Mouse (Mus musculus) hematopoietic multipotent progenitor cell, adult 10-12 weeks (in vitro differentiated cells): Measurements from ENCODE around the gene Fen1. TPM values are rescaled to one million over a fixed set of nuclear protein-coding genes. Genes with fewer than 3 reads are reported as not detected.

ENCODE experiments used
- polyA plus RNA-seq: library from polyadenylated mRNA; stranded (reverse); fragments of >175 nt; gene quantifications from 2 replicates; pipeline ENCODE4 v1.2.3, GENCODE M21; 2012; ENCODE audit warnings: low replicate concordance

Fen1 gene
- 8.9 and 33.0 TPM in 2 replicates for polyA plus RNA-seq

GRCm38 (mm10) chr19:10203848-10204615 lies at the start of gene Fen1, which contains the start of gene Tmem258:
Gene Fen1 (minus strand): TSS chr19:10204169.
Gene Tmem258 (plus strand): TSS chr19:10204014.

GRCm38 (mm10) chr19:10240654-10241305 lies 36.8 kb upstream of the Fen1 start, which contains the start of gene Myrf:
Gene Myrf (minus strand): TSS chr19:10240748.

DNA sequence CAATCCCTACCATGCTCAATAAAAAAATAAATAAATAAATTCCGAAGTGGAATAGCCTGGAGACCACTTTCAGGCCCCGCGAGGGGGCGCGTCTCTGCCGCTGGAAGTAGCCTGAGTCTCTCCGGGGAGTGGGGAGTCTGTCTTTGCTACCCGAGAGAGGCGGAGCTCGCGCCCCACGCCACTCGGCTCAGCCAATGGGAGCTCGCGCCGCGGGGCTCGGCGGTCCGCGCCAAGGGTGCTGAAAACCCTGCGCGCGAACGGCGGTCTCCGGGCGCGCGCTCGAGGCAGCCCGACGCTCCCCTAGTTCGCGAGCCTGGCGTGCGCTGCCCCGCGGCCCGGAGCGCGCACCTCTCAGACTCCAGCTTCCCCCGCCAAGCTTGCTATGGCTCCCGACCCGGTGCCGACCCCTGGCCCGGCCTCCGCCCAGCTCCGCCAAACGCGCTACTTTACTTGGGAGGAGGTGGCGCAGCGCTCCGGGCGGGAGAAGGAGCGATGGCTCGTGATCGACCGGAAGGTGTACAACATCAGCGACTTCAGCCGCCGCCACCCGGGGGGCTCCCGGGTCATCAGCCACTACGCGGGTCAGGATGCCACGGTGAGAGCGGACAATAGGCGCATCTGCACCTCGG lies 21.2 kb downstream of the Fen1 start, which contains the start of gene Fads1:
Gene Fads1, plus strand, starts transcription at position 219 of the 629 bp plus-strand sequence.

Other genes with a start within 250 kb of the Fen1 start
- gene Fth1, start 223.6 kb downstream of the Fen1 start, polyA plus RNA-seq, result 11,016 and 13,838 TPM in 2 replicates
- not detected in 2 replicates for gene Best1, start 202.5 kb downstream of the Fen1 start, polyA plus RNA-seq
- gene Rab3il1, start 202.5 kb downstream of the Fen1 start, polyA plus RNA-seq, result 18.2 and 63.8 TPM in 2 replicates
- gene Fads3, start 162.6 kb downstream of the Fen1 start, polyA plus RNA-seq, result 9.5 and 27.9 TPM in 2 replicates
- gene Fads2, start 102.4 kb downstream of the Fen1 start, polyA plus RNA-seq, result 6.4 and 8.0 TPM in 2 replicates
- gene Fads1, start 21.3 kb downstream of the Fen1 start, polyA plus RNA-seq, result 22.7 and 28.9 TPM in 2 replicates
- gene Tmem258, start 155 bp downstream of the Fen1 start, polyA plus RNA-seq, result 7.9 and 23.8 TPM in 2 replicates
- 0.21 TPM in 2 replicates for gene Myrf, start 36.6 kb upstream of the Fen1 start, polyA plus RNA-seq
- gene Dagla, start 100.7 kb upstream of the Fen1 start, polyA plus RNA-seq, result 0.98 and 1.4 TPM in 2 replicates
- gene Syt7, start 184.9 kb upstream of the Fen1 start, polyA plus RNA-seq, result 0.02 and 0.26 TPM in 2 replicates